Mouse (Mus musculus) megakaryocyte-erythroid progenitor cell, adult 5-6 weeks (primary cell): ENCODE data around the gene B2m. TPM values are rescaled to one million over a fixed set of nuclear protein-coding genes. Genes with fewer than 3 reads are reported as not detected.
A peak's percentile ranks its signal among the peaks of the same experiment; 100 is the strongest.

Experiments used
- ATAC-seq: replicated peaks from 2 replicates; pipeline ENCODE4 v1.8.0; 2016; ENCODE audit warnings: mild to moderate bottlenecking, inconsistent platforms; ENCODE audit not compliant: severe bottlenecking, poor library complexity, low FRiP score, low TSS enrichment
- total RNA-seq, 2 experiments: library from RNA; stranded (forward) in 1 of 2; stranded (reverse) in 1 of 2; fragments of 200-1000, 215-1000 nt in 1 of 2; fragments of >200 nt in 1 of 2; fragmentation: Nextera tagmentation in 1 of 2; gene quantifications; 2 replicates each; pipeline ENCODE4 v1.2.3; 2014 to 2017

Gene B2m
- total RNA-seq (2014; fragmentation: Nextera tagmentation) (1,448 and 1,509 TPM in 2 replicates), total RNA-seq (2017) (1,672 and 1,891 TPM in 2 replicates)

DNA sequence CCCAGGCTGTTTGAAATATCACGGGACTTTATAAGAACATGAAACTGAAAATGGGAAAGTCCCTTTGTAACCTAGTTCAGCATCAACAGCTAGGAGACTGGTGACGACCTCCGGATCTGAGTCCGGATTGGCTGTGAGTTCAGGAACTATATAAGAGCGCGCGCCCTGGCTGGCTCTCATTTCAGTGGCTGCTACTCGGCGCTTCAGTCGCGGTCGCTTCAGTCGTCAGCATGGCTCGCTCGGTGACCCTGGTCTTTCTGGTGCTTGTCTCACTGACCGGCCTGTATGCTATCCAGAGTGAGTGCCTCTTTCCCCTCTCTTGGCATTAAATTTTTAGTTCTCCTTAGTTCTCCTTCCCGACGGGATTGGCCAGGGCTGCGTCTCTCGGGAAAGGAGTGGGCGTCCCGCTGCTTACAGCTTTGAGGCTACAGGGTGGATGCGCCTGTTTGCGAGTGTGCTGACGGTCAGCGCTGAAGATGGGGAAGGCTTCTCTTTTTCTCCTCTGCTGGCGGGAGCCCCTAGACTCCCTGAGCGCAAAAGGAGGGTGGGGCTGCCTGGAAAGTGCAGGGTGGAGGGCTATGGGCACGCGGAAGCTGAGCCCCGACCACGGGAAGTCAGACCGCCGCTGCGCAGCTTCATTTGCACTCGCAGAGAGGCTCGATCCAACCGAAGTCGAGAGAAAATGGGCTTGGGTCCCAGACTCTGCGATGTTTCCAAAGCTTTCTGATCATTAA lies at the start of gene B2m:
B2m (plus strand) TSS at position 179 of the 734 bp plus-strand sequence.
- peak; percentile 86 for ATAC-seq

DNA sequence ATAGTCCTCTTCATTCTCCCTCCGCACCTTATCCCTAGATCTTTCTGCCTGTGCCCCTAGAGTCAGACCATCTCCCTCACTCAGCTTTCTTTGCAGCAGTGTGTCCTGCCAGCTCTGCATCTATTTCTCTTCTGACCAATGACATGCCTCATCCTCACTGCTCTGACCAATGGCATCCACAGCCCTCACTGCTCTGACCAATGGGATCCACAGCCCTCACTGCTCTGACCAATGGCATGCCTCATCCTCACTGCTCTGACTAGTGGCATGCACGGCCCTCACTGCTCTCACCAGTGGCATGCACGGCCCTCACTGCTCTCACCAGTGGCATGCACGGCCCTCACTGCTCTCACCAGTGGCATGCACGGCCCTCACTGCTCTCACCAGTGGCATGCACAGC lies 49.8 kb upstream of the B2m start:
- ATAC-seq, result peak; percentile 65; the same call in 1 of the 2 replicates

DNA sequence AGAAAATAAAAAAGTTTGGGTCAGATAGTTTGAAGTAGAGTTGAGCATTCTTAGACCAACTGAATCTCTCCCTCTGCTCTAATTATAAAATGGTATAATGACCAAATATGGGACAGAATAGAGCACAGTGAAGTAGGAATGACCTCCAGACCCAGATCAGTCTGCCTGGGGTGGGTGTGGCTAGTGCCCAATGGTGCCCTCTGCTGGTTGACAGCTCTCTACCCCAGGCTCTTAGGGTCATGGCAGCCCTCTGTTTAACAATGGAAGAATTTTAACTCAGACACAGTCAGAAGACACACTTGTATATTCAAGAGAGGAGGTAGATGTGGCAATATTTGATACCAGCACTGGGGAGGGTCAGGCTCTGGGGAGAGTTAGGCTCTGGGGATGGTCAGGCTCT lies 45.4 kb upstream of the B2m start:
- peak; percentile 88 for ATAC-seq

DNA sequence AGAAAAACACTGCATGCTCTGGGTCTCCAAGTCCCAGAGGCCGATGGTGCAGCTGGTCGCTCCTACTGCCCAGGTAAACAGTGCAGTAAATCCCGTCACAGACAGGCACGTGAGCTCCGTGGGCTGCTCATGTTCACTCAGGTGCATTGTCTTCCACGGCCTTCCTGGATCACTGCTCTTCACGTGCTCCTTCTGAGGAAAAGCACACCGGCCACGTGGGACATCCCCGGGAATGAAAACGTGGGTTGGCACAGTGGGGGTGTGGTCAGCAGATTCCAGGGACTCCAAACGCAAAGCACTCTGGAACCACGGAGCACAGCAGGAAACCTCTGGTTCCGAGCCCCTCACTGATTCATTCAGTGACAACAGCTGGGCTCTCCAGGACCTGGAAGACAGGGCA lies 39.4 kb upstream of the B2m start:
- ATAC-seq, result no peak

DNA sequence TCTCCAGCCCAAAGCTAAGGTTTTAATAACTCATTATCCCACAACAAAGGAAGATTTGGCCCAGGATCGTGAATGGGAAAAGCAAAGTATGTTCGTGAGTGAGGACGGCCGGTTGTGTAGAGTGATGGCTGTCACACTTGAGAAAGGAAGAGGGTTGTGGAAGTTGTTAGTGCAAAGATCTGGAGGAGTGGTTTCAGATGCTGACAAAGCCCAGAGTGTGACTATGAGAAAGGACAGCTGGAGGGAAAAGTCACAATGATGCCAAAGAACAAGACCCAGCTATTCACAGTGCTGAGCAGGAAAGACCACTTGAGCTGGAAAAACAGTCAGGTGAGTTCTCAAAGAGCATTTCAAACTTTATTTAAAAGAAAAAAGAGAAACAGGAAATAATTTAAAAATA lies 37.8 kb upstream of the B2m start:
- no peak for ATAC-seq

DNA sequence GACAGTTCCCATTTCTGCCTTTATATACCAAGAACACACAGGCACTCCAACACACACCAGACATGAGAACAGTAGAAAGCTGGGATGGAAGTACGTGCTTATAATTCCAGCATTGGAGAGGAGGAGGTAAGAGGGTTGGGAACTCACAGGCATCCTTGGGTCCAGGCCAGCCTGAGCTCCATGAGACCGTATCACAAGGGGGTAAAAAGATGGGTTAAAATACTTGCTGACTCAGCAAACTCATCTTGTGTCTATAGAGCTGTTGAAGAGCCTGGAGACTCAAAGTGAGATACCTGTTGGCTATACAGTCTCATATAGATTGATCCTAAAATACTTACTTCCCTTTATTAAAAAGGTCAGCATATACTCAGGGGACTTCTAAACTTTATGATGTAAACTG lies 30.6 kb upstream of the B2m start:
- ATAC-seq, result no peak

DNA sequence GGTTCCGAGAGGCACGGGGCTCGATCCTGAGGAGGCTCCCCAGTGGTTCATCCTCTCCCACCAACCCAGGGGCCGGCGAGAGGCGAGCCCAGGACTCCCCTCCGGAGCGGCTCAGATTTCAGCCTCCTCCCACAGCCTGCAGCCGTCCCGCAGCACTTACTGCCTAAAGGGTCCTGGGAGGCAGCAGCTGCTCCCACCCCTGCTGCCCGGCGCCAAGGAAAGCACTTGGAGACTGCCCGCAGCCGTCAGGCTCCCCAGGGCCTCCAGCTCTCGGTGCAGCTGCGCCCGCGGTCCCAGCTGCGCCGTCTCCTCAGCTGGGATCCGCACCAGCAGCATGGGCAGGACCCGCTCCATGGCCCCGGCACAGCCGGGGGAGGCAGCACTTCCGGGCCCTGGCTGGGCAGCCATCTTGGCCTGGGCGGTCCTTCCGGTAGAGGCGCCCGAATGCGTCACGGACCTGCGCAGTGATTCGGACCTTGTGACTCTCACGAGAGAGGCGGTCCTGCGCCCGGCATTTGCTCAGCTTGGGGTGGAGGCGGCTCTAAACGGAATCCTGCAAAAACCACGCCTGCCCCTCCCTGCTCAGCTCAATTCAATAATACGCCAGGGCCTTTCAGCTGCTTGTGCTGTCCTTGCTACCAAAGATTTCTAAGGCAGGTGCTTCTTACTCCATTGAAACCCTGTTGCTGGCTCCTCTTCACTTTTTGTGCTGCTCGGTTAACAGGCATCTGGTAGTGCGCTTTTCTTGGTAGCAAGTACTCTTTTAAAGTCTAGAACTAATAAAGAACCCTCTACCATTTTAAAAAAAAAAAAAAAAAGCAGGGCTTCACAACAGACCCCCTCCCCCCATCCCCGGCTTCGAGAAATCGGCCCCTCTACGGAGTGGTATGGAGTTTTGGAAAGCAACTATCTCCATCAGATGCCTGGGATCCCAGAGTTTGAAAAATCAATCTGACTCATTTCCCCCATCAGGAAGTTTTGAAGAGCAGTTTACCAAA lies 29.2 kb upstream of the B2m start, which contains the start of gene Spg11:
Spg11 (minus strand) TSS at position 426 of the 998 bp plus-strand sequence.
- ATAC-seq, result peak; percentile 99

DNA sequence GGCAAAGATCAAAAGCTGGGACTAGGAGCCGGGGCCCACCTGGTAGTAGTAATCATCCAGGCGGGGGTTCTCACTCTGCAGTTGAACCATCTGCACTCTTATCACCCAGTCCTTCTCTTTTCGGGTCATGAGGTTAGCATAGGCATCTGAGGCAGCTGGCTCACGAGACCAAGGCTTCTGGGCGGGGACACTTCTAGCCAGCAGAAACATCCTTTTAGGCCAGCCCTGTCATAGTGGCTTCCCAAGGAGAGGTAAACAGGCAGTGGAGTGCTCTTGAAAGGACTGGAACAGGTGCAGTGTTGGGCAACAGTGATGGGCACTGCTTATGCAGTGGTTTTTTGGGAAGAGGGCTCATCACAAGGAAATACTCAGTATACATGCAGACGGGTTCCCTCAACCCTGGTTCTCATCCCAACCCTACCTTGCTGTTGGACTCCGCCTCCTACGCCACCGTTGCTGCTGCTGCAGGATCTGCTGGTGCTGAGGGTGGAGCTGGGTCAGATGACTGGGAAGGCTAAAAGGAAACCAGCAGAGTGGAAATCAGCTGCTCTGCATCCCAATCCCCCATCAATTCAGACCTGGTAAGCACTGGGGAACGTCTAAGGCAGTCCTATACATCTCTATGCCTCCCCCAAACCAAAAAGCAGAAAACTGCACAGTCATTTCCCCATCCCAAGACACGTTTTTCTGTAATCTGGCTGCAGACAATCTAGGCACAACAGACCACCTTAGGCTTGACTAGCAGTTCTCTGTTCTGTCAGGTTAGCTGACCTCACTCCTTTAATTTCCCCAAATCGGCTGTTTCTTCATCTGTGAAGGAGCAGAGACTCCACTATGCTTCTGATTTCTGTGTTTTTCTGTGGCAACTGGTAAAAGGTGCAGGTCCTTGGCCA lies 21.6 kb upstream of the B2m start:
- ATAC-seq, result peak; percentile 84

DNA sequence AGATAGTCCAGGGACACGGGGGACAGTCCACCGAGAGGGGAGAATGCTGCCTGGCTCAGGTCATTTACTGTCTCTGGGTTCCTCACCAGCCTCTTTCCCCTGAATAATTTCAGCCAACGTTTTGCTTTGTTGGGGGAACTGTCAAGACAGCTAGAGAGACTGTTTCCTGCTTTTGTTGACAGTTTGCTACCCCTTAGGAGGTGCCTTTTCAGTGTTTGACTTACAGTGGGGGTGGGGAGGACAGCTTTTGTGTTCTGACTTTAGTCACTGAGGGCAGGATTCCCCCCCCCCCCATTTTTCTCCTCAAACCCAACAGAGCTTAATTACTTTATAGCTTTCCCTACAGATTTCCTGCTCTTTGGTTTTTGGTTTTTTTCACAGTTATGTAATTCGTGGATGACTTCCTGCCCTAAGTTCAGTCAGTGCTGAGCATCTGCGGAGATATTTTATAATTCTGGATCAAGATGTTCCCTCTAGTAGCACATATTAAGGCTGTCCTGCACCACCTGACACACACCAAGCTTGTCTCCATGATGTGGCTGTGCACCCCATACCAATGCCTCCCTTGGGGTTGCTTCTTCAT lies 20.6 kb upstream of the B2m start:
- no peak for ATAC-seq

DNA sequence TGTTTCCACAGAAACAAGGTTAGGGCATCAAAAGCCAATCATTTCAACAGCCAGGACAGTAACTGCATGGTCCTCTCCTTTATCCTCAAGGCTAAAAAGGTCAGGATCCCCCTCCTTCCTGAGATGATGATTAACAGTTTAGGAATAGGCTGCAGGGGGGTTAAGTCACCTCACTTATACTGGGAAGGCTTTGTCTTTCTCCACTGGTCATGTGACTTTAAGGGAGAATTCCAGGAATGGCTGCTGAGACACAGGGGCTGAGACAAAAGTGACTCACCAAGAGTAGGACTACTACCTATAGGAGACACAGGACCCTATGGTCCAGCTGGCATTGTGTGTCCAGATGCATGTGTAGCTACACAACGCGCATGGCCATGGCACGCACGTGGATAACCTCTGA lies 19.9 kb upstream of the B2m start:
- no peak for ATAC-seq

DNA sequence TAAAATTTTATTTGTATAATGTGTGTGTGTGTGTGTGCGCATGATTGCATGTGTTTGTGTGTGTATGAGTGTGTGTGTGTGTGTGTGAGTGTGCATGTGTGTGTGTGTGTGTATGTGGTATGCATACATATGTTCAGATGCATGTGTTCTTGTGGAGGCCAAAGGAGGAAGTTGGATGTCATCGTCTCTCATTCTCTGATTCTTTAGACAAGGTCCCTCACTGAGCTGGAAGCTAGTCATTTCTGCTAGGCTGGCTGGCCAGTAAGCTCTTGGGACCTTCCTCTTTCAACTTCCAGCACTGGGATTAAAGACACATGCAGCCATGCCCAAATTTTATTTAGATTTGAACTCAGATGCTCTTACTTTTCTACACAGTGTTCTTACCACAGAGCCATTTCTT lies 15.4 kb upstream of the B2m start:
- ATAC-seq, result no peak

DNA sequence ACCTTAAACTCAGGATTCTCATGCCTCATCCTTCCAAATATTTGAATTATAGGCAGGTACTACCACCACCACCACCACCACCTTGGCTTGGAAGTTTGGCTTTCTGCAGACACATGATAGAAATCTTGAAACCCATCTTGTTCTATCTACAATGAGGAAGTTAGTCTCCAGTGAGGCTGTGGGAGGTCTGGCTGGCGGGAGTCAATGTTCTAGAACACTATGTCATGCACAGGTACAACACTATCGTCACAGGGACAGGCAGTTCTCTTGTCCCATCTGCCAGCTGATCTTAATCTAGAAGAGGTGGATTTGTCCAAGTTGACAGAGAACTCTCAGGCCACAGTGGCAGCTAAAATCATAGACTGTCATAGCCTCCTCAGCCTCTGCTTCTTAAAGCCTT lies 14.9 kb upstream of the B2m start:
- ATAC-seq, result no peak

DNA sequence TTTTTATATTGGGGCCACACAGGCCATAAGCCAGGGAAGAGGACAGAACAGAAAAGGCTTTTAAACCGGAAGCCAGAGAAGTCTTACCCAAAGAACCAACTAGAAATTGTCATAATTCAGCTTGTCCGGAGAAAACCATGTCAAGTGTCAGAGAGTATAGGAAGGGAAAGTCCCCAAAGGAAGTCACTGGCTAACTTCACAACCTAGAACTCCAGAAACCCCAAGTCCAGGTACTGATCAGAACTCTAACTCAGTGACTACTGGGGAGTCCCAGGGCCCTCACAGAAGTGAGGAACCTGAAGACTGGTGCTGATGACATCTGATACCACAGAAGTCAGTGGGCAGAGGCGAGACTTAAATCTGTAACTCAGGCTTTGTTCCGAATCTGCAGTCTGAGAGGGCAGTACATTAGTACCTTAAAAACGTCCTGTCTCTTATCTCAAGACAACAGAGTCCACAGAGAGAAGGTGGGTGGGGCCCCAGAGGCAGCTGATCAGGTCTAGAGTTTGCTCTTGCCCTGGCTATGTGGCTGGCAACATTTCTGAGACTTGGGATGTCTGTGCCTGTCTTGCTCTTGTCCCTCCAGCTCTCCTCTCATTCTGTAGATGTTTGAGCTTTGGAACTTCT lies 9.5 kb upstream of the B2m start:
- ATAC-seq, result peak; percentile 99

DNA sequence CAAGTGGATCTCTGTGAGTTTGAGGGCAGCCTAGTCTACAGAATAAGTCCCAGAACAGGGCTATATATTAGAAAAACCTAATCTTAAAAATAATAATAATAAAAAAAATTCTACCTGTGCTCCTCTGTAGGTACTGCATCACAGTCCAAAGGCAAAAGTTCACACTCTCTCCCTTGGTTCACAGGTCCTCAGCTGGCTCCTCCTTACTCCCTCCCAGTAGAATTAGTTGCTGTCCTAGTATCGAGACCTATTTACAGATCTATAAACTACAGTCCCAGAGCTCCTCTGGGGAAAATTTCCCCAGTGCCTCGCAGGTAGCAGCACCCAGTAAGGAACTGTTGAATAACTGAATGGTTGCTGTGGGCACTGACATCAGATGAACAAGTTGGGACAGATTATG lies 6.7 kb upstream of the B2m start:
- ATAC-seq, result no peak

DNA sequence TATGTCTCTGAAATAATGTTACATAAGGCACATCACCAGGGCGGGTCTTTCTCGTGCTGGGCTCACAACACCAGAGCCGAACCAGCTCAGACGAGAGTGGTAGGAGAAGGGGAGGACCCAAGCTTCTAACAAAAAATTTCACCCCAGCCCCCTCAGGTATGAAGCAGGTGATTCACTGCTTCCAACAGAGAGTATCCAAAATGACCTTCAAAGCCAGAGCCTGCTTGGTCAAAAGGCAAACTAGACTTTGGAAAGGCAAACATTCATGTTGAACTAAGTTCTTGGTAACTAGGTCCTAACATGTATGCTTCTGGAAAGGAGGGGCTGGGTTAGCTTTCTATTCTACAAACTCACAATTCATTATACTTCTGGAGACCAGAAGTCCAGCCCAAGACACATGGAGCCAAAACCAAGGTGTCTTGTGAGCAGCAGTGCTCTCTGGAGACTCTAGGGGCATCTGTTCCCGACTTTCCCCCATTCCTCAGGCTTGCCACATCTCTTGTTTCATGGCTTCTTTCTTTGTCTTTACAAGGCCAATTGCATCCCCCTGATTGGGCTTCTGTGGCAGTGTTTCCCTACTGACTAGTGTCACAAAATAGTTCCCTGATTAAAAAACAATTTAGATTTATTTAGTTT lies 6.0 kb upstream of the B2m start:
- 0 out of 2 replicates have a peak, but pooled peaks have one; percentile 51 for ATAC-seq

DNA sequence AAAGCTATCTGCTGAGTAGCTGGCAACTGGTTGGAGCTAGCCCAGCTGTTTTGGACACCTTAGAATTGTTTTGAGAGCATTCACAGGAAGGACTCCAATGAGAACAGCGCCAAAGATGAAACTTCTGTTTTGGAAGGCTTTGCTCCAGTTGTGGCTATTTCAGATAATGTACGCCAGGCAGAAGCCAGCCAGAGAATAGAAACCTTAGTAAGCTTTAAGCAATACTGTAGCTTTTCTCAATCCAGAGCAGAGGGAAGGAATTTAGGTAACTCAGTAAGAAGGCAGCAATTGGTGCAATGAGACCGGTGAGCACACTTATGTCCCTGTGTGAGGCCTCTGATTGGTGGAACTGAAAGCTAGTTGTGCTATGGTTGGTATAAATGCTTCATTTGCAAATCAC lies 4.4 kb upstream of the B2m start:
- no peak for ATAC-seq

DNA sequence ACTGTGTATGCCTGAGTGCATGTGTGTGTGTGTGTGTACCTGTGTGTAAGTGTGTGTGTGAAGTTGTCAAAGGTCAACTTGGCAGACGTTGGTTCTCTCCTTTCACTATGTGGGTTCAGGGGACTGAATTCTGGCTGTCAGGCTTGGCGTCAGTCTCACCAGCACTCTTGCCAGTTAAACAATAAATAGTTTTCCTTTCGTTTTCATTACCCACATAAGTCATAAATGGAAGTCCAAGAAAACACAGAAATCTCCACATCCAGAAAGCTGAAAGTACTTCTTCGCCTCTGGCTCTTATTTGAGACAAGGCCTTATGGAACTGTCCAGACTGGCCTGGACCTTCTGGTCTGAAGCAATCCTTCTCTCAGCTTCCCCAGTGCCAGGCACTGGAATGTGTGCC lies 1.7 kb upstream of the B2m start:
- no peak for ATAC-seq

DNA sequence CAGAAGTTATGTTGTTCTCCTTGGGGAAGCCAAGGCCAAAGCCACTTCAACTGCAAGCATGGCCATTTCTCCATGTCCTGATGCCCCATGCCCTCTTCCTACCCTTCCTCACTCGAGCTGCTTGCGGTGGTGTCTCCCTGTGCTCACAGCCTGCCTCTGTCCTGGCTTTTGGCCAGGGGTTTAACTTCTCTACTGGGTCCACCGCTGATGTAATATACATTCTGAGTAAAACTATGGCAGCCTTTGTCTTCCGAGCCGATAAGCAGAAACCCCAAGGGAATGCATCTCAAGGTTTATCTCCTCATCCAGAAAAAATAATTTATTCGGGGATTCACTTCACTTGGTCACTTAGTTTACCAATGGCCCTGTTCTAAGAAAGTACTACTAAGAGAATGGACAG lies 799 bp upstream of the B2m start:
- peak; percentile 50 for ATAC-seq
